Mouse (Mus musculus): ENCODE results near the gene Gna15.

DNA sequence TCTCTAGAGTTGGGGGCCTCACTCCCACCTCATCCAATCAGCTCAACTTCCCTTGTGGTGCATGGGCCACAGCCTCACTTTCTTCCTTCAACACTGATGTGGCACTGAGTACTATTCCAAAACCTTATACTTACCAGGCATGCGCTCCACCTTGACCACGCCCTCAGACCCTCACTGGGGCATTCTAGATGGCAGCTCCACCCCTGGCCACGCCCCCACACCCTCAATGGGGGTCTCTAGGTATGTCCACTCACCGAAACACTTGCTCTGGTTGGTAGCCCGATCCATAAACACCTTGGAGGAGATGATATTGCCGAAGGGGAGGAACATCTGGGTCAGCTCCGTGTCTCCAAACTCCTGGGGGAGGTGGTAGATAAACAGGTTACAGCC lies 61.6 kb downstream of the Gna15 start:
- TF ChIP-seq CTCF (IDR thresholded peaks at IDR 0.05) (no peak), POLR2A (IDR thresholded peaks at IDR 0.05; ENCODE audit: insufficient read depth, low read depth, low read length) (no peak)

Measured in heart, adult 2 months (tissue).